In the genomic region with DNA sequence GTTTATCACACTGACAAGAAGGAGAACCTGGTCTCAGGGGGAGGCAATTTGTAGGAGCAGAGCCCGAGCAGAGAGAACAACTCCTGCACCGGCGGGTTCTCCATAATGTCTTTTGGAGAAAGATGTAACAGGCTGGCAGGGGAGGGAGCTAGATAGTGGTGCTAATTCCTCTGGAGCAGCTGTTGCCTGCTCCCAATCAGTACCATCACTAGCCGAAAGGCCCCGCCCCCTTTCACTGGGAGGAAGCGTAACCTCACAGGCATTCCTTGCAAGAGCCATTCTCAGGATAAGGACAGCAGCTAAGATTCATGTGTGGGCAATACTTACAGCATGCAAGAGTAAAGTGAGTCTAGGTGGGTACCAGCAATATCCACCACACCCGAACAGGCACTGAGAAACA, we compare ENCODE assay signal across 11 mouse cellular contexts. TPM values are rescaled to one million over a fixed set of nuclear protein-coding genes. Genes with fewer than 3 reads are reported as not detected.
DNase-seq lines count a peak whose midpoint lies in the region; ATAC-seq and TF ChIP-seq lines count a peak whose summit lies in the region.
"Had no signal": no experiment of that assay in that cellular context is flagged by ENCODE, and none has a peak within 500 bp of the region (broad histone marks: within the 10 kb centered on the region; RNA-seq: fewer than 3 reads in every experiment).

No protein-coding gene starts in this region.

- H3K4me1 ChIP-seq in intestine, embryonic 14.5 days (replicated peaks; ENCODE audit: control insufficient read depth, insufficient read depth, low read length), result 0 out of 2 replicates have a peak, but pooled peaks cover 5% of the 10 kb centered on the region
- H3K4me1 ChIP-seq in intestine, embryonic 15.5 days (replicated peaks), result 0 out of 2 replicates have a peak, but pooled peaks cover 2% of the 10 kb centered on the region
- peaks cover 44 to 91% of the 10 kb centered on the region in 2 experiments for H3K4me1 ChIP-seq in CH12.LX (ENCODE audit: control insufficient read depth in 1 of 2, insufficient read depth in 2 of 2)
- H3K4me1 ChIP-seq in liver, embryonic 12.5 days, result peaks cover 38% of the 10 kb centered on the region

- dilution Hi-C loops in CH12.LX (cut with MboI; ENCODE audit: extremely low pct_ligation_motif_present, extremely low pct_unique_long_range_greater_than_20kb, low sequenced_read_pairs), result no loop called here

- no peaks in the 10 kb centered on the region for H3K27me3 ChIP-seq in intestine, embryonic 14.5 days (replicated peaks; ENCODE audit: control insufficient read depth, insufficient read depth, low read length)
- H3K27me3 ChIP-seq in intestine, embryonic 15.5 days (replicated peaks), result no peaks in the 10 kb centered on the region
- no peaks in the 10 kb centered on the region for H3K27me3 ChIP-seq in CH12.LX (replicated peaks)
- 0 out of 2 replicates have a peak, but pooled peaks cover 4% of the 10 kb centered on the region for H3K27me3 ChIP-seq in liver, embryonic 12.5 days (replicated peaks)
- H3K27me3 ChIP-seq: kidney, embryonic 15.5 days had no signal

- H3K4me3 ChIP-seq in intestine, embryonic 14.5 days (ENCODE audit: low read depth, low read length), result no peak overlapping the region
- H3K4me3 ChIP-seq in intestine, embryonic 15.5 days (replicated peaks), result no peak overlapping the region
- no peak overlapping the region for H3K4me3 ChIP-seq in CH12.LX (replicated peaks in 1 of 3; ENCODE audit: low read depth in 2 of 3, low read length in 2 of 3, poor library complexity in 1 of 3)
- H3K4me3 ChIP-seq in liver, embryonic 12.5 days, result no peak overlapping the region
- H3K4me3 ChIP-seq: kidney, embryonic 15.5 days had no signal

- intact Hi-C loops in left cerebral cortex, postnatal 36 days (cut with DNase I), result no loop called here

- 0 out of 2 replicates have a peak, but pooled peaks have one; percentile 66 for ATAC-seq in intestine, embryonic 14.5 days (replicated peaks; ENCODE audit: low FRiP score, low TSS enrichment, low read depth)
- ATAC-seq in intestine, embryonic 15.5 days, result no peak
- peak; percentile 47; the same call in 1 of the 2 replicates for ATAC-seq in liver, embryonic 12.5 days
- no peak for ATAC-seq in erythroblast, adult 5-6 weeks (replicated peaks; ENCODE audit: low FRiP score, poor library complexity, severe bottlenecking)
- ATAC-seq: forebrain, postnatal 0 days had no signal

- TF ChIP-seq POLR2A in CH12.LX (IDR thresholded peaks at IDR 0.05; ENCODE audit: low read depth, low read length), result no peak

- in situ Hi-C loops in CH12.LX (cut with MboI; ENCODE audit: low pct_ligation_motif_present, low pct_unique_long_range_greater_than_20kb, low sequenced_read_pairs), result no loop called here

- no peak for TF ChIP-seq CTCF in CH12.LX (conservative IDR thresholded peaks at IDR 0.05 in 1 of 2, IDR thresholded peaks at IDR 0.05 in 1 of 2; ENCODE audit: low read depth in 2 of 2, low read length in 2 of 2)

- no peak for DNase-seq in intestine, embryonic 14.5 days (ENCODE audit: low spot score)
- DNase-seq in CH12.LX (ENCODE audit: extremely low read depth), result no peak
- peak; percentile 49 for DNase-seq in embryo, embryonic 10.5 days (ENCODE audit: low spot score)
- DNase-seq in left cerebral cortex, postnatal 36 days (ENCODE audit: low spot score in 2 of 2), result no peak
- no peak for DNase-seq in left cerebral cortex, adult 18-20 months (ENCODE audit: low spot score in 2 of 2)
- DNase-seq: forebrain, postnatal 0 days; right cerebral cortex, postnatal 4 days had no signal

- 20% methylated on average over 7 of the region's 7 CpGs for WGBS in intestine, embryonic 14.5 days
- WGBS in intestine, embryonic 15.5 days, result 26% methylated on average over 7 of the region's 7 CpGs
- 22% methylated on average over 7 of the region's 7 CpGs for WGBS in liver, embryonic 12.5 days (ENCODE audit: insufficient replicate concordance)

- no peak overlapping the region for H3K4me2 ChIP-seq in intestine, embryonic 14.5 days (ENCODE audit: low read length)
- no peak overlapping the region for H3K4me2 ChIP-seq in intestine, embryonic 15.5 days (replicated peaks)
- H3K4me2 ChIP-seq in CH12.LX (ENCODE audit: insufficient read depth, low read depth, poor library complexity, severe bottlenecking), result no peak overlapping the region
- no peak overlapping the region for H3K4me2 ChIP-seq in liver, embryonic 12.5 days
- H3K4me2 ChIP-seq: kidney, embryonic 15.5 days had no signal

- peaks cover 63% of the 10 kb centered on the region for H3K79me2 ChIP-seq in CH12.LX (replicated peaks; ENCODE audit: control insufficient read depth, extremely low read depth, insufficient read depth, poor library complexity, severe bottlenecking)

- no peak overlapping the region for H3K27ac ChIP-seq in intestine, embryonic 14.5 days (ENCODE audit: low read depth)
- H3K27ac ChIP-seq in intestine, embryonic 15.5 days, result no peak overlapping the region
- peak overlapping the region; percentile 99; the same call in 1 of the 2 replicates for H3K27ac ChIP-seq in CH12.LX (ENCODE audit: insufficient read depth, low read depth)
- no peak overlapping the region for H3K27ac ChIP-seq in liver, embryonic 12.5 days
- H3K27ac ChIP-seq: kidney, embryonic 15.5 days had no signal

- H3K36me3 ChIP-seq in intestine, embryonic 14.5 days (ENCODE audit: control insufficient read depth, insufficient read depth, low read length), result no peaks in the 10 kb centered on the region
- no peaks in the 10 kb centered on the region for H3K36me3 ChIP-seq in intestine, embryonic 15.5 days
- peaks cover 11 to 59% of the 10 kb centered on the region in 2 experiments for H3K36me3 ChIP-seq in CH12.LX (replicated peaks in 1 of 2; ENCODE audit: control insufficient read depth in 1 of 2, insufficient read depth in 1 of 2, low read length in 1 of 2)
- H3K36me3 ChIP-seq in liver, embryonic 12.5 days, result no peaks in the 10 kb centered on the region
- H3K36me3 ChIP-seq: kidney, embryonic 15.5 days had no signal

- TF ChIP-seq RAD21 in CH12.LX (IDR thresholded peaks at IDR 0.05; ENCODE audit: low read depth, low read length), result no peak

- no peaks in the 10 kb centered on the region for H3K9me3 ChIP-seq in intestine, embryonic 14.5 days (ENCODE audit: control insufficient read depth, low read length)
- H3K9me3 ChIP-seq in intestine, embryonic 15.5 days, result no peaks in the 10 kb centered on the region
- H3K9me3 ChIP-seq in CH12.LX (replicated peaks; ENCODE audit: low read length), result no peaks in the 10 kb centered on the region
- no peaks in the 10 kb centered on the region for H3K9me3 ChIP-seq in liver, embryonic 12.5 days (replicated peaks)
- H3K9me3 ChIP-seq: kidney, embryonic 15.5 days had no signal

- TF ChIP-seq EP300 in CH12.LX (IDR thresholded peaks at IDR 0.05; ENCODE audit: low read length), result no peak

- H3K9ac ChIP-seq in intestine, embryonic 14.5 days (ENCODE audit: low read length), result no peak overlapping the region
- H3K9ac ChIP-seq in intestine, embryonic 15.5 days, result no peak overlapping the region
- H3K9ac ChIP-seq in CH12.LX (ENCODE audit: insufficient read depth, low read depth), result no peak overlapping the region
- no peak overlapping the region for H3K9ac ChIP-seq in liver, embryonic 12.5 days
- H3K9ac ChIP-seq: forebrain, postnatal 0 days; kidney, embryonic 15.5 days had no signal

TF ChIP-seq in CH12.LX, 34 proteins besides CTCF, POLR2A, EP300 and RAD21:
- no peak for TF ChIP-seq KAT2A (IDR thresholded peaks at IDR 0.05; ENCODE audit: insufficient replicate concordance, low read length)
- TF ChIP-seq RCOR1 (conservative IDR thresholded peaks at IDR 0.05; ENCODE audit: low read depth, low read length), result no peak
- no peak for TF ChIP-seq ETS1 (conservative IDR thresholded peaks at IDR 0.05; ENCODE audit: low read depth, low read length)
- no peak for TF ChIP-seq ZNF384 (IDR thresholded peaks at IDR 0.05; ENCODE audit: low read depth, low read length)
- no peak for TF ChIP-seq UBTF (IDR thresholded peaks at IDR 0.05; ENCODE audit: low read depth, low read length)
- TF ChIP-seq MAZ (IDR thresholded peaks at IDR 0.05; ENCODE audit: low read depth, low read length), result no peak
- TF ChIP-seq NRF1 (IDR thresholded peaks at IDR 0.05; ENCODE audit: low read depth, low read length), result no peak
- no peak for TF ChIP-seq ELF1 (IDR thresholded peaks at IDR 0.05; ENCODE audit: low read depth, low read length)
- TF ChIP-seq POLR2AphosphoS2 (IDR thresholded peaks at IDR 0.05; ENCODE audit: low read depth, low read length), result no peak
TF ChIP-seq in CH12.LX: peak in this region for 0.

RNA-seq across cellular contexts. Expression of gene Rassf2, which starts 12.4 kb away (rescaled TPM):
- polyA plus RNA-seq in intestine, embryonic 14.5 days (2014; fragmentation: Nextera tagmentation; extraction: Ambion mirVana), result 12.0 and 12.6 TPM in 2 replicates
- polyA plus RNA-seq in intestine, embryonic 15.5 days (2015; fragmentation: Nextera tagmentation; extraction: Ambion mirVana), result 7.6 and 8.0 TPM in 2 replicates
- total RNA-seq in CH12.LX (2012; rRNA removed) (44.4 and 45.3 TPM in 2 replicates), CH12.LX (2014; rRNA removed) (30.2 and 33.8 TPM in 2 replicates)
- 60.4 and 61.5 TPM in 2 replicates for polyA plus RNA-seq in CH12.LX (2012; ENCODE audit: insufficient read length, low read depth)
- polyA plus RNA-seq in liver, embryonic 12.5 days (2016; fragmentation: Nextera tagmentation; extraction: Ambion mirVana), result 3.1 and 3.5 TPM in 2 replicates
- total RNA-seq in left cerebral cortex, postnatal 36 days (2021), result 10 to 100 TPM; 38.3 to 41.0 TPM
- total RNA-seq in erythroblast, adult 5-6 weeks (2015; ENCODE audit: low replicate concordance), result 12.3 and 12.5 TPM in 2 replicates
- total RNA-seq in erythroblast, adult 5-6 weeks (2017; ENCODE audit: low replicate concordance), result 10.3 and 12.3 TPM in 2 replicates
- total RNA-seq in left cerebral cortex, adult 18-20 months (2021), result 10 to 100 TPM; 42.8 to 47.5 TPM

Comparison
In these comparisons a context has a peak if more than half of its experiments do, and no peak if none do; other contexts are left out.
1. ATAC-seq: peak in intestine, embryonic 14.5 days (single experiment) and liver, embryonic 12.5 days (single experiment); none in intestine, embryonic 15.5 days (single experiment) and erythroblast, adult 5-6 weeks (single experiment).